Mouse (Mus musculus) embryonic fibroblast, embryonic 13.5 days (primary cell): ENCODE data around the gene Hnrnpul1.
A peak's percentile ranks its signal among the peaks of the same experiment; 100 is the strongest.

Experiments
- CTCF ChIP-seq: IDR thresholded peaks from 2 replicates; pipeline ENCODE4 v1.5.1; 2011; ENCODE audit warnings: mild to moderate bottlenecking, control low read depth, low read length, moderate library complexity, borderline replicate concordance; ENCODE audit not compliant: insufficient read depth
- POLR2A ChIP-seq: IDR thresholded peaks from 2 replicates; pipeline ENCODE4 v1.6.1; 2011; ENCODE audit warnings: low read depth, mild to moderate bottlenecking, control low read depth, low read length, moderate library complexity

- TF ChIP-seq CTCF (peak; percentile 95; the same call in 1 of the 2 replicates), POLR2A (no peak)
These were observed 34.6 kb downstream of the Hnrnpul1 start for GRCm38 (mm10) chr7:25719761-25720610.
